Mouse (Mus musculus): ENCODE measurements around the gene Zfpm1. TPM values are rescaled to one million over a fixed set of nuclear protein-coding genes. Genes with fewer than 3 reads are reported as not detected.

Gene Zfpm1
- polyA plus RNA-seq, 1 experiment from 2014 or later: 4.9 TPM

DNA sequence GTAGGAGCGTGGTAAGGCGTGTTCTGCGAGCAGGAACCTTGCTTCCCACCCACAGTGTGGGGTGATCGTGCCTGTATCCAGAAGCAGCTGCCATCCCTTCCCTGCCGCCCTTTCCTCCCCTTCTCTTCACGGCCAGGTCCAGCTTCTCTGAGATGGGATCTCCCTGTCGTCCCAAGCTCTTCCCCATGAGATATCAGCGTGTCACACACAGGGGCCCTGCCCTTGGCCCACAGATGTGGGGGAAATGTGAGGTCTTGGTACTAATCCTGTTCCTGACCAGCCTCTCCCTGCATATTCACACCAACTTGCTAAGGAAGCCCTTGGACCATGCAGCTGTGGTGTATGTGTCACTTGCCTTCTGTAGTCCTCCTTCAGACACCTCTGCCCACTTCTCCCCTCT, 5.8 kb downstream of the Zfpm1 start:
- Histone ChIP-seq H3K27ac (no peak overlapping the region), H3K36me3 (no peaks in the 10 kb centered on the region), H3K9me3 (no peaks in the 10 kb centered on the region), H3K4me2 (replicated peaks) (no peak overlapping the region), H3K4me1 (replicated peaks) (peaks cover 66% of the 10 kb centered on the region), H3K27me3 (replicated peaks) (peaks cover 7% of the 10 kb centered on the region; the same call in 1 of the 2 replicates), H3K4me3 (replicated peaks) (no peak overlapping the region), H3K9ac (no peak overlapping the region; the same call in 1 of the 2 replicates)
- WGBS: 58% methylated on average over 8 of the region's 8 CpGs
- ATAC-seq: no peak

DNA sequence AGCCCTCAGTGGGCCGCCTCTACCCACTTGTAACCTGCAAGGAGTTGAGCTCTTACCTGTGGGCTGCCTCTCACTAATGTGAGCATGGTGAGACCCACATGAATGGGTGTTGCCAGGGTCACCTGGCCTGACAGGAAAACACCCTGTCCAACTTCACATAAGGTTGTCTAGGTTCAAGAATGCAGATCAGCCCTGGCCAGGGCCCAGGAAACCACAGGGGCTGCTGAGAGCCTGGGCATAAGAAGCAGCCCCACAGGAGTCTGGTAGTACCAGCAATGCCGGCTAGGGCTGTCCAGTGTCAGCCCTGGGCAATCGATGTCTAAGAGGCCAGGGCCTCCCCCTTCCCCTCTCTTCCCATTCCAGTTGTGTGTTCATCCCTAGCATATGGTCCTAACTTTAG, 6.4 kb downstream of the Zfpm1 start:
- H3K4me2 ChIP-seq (replicated peaks): no peak overlapping the region
- ATAC-seq: no peak
- H3K4me1 ChIP-seq (replicated peaks): peaks cover 64% of the 10 kb centered on the region
- no peaks in the 10 kb centered on the region for H3K9me3 ChIP-seq
- H3K27me3 ChIP-seq (replicated peaks): peaks cover 7% of the 10 kb centered on the region; the same call in 1 of the 2 replicates
- H3K27ac ChIP-seq: no peak overlapping the region; the same call in 1 of the 2 replicates
- WGBS: 72% methylated on average over 3 of the region's 3 CpGs
- no peak overlapping the region for H3K4me3 ChIP-seq (replicated peaks)
- H3K9ac ChIP-seq: no peak overlapping the region
- no peaks in the 10 kb centered on the region for H3K36me3 ChIP-seq

DNA sequence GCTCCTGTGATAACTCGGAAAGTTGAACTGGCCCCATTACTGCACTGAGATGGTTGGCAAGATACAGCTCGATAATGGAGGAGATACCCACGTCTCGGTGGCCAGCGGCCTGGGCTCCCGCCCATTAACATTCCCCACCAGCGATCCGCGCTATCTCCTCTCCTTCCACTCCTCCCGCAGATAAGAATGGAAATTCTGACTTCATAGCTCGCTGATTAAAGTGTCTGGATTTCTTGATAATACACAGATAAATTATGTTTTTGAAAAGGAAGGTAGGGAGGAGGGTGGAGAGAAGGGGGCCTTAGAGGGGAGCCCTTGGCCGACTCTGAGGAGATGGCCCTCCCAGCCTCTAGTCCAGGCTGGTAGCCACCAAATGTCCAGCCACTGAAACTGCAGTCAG, 9.1 kb downstream of the Zfpm1 start:
- H3K4me2 ChIP-seq (replicated peaks): peak overlapping the region; percentile 24
- peaks cover 71% of the 10 kb centered on the region for H3K4me1 ChIP-seq (replicated peaks)
- no peaks in the 10 kb centered on the region for H3K27me3 ChIP-seq (replicated peaks)
- H3K9ac ChIP-seq: peak overlapping the region; percentile 12; the same call in 1 of the 2 replicates
- H3K36me3 ChIP-seq: no peaks in the 10 kb centered on the region
- no peak overlapping the region for H3K4me3 ChIP-seq (replicated peaks)
- no peak for ATAC-seq
- peak overlapping the region; percentile 49 for H3K27ac ChIP-seq
- WGBS: 52% methylated on average over 12 of the region's 12 CpGs
- no peaks in the 10 kb centered on the region for H3K9me3 ChIP-seq

DNA sequence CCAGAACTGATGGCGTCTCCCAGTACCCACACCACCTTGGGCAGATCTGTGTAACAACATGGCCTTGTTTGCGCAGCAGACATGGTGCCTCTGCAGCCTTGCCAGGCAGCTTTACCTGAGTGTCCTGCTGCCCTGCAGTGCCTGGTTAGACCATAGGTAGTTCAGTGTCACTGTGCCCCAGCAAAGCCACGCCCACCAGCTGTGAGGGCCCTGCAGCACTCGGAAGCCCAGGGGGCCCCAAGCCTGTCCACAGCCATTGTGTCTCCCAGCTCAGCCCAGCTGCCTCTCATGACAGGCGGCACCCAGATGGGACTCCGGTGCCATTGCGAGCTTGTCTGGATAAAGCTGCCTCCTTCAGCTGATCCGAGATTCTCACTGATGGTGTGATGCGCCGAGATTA, 9.6 kb downstream of the Zfpm1 start:
- ATAC-seq: no peak
- Histone ChIP-seq H3K4me3 (replicated peaks) (no peak overlapping the region), H3K4me1 (replicated peaks) (peaks cover 72% of the 10 kb centered on the region), H3K36me3 (no peaks in the 10 kb centered on the region), H3K27me3 (replicated peaks) (no peaks in the 10 kb centered on the region), H3K4me2 (replicated peaks) (peak overlapping the region; percentile 24), H3K27ac (peak overlapping the region; percentile 49; the same call in 1 of the 2 replicates), H3K9ac (peak overlapping the region; percentile 3; the same call in 1 of the 2 replicates), H3K9me3 (no peaks in the 10 kb centered on the region)
- 57% methylated on average over 10 of the region's 10 CpGs for WGBS

DNA sequence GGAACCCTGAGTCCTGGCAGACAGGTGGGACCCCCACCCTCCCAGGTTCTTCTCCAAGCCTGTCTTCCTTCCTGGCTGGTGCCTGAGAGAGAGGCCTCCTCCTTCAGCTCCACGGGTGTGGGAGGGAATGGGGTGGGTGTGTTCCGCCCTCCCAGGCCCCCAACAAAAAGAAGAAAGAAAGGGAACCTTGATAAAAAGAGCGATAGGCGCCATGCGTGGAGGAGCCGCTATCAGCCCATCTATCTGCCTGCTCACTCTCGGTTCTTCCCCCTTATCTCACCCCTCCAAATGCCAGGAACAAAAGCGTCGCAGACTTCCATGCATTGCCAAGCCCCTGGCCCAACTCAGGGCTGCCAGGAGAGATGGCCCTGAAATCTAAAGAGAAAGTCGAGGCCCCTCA, 11.5 kb downstream of the Zfpm1 start:
- ATAC-seq: no peak
- Histone ChIP-seq H3K27ac (0 out of 2 replicates have a peak overlapping the region, but pooled peaks have one; percentile 34), H3K9ac (no peak overlapping the region), H3K4me3 (replicated peaks) (no peak overlapping the region), H3K4me1 (replicated peaks) (peaks cover 74% of the 10 kb centered on the region), H3K9me3 (no peaks in the 10 kb centered on the region), H3K27me3 (replicated peaks) (no peaks in the 10 kb centered on the region), H3K36me3 (no peaks in the 10 kb centered on the region), H3K4me2 (replicated peaks) (peak overlapping the region; percentile 31; the same call in 1 of the 2 replicates)
- WGBS: 45% methylated on average over 9 of the region's 10 CpGs

DNA sequence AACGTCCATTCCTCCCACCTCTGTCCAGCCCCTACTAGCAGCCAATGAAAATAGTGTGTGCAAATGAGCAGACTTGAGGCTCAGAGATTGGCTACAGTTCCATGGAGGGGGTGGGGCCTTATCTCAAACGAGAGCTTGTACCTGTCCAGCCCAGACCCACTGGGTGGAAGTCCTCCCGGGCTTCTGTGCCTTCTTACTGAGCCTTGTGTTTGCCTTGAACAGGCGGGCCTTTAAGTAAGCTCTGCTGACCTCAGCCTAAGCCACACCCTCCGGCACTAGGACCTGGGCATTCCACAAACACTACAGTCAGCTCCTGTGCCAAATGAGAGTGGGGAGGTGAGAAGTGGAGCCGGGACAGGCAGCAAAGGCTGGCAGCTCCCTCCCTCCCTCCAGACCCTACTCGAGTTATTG, 12.3 kb downstream of the Zfpm1 start:
- ATAC-seq: peak; percentile 92
- Histone ChIP-seq H3K4me3 (replicated peaks) (no peak overlapping the region), H3K36me3 (no peaks in the 10 kb centered on the region), H3K27ac (peak overlapping the region; percentile 69), H3K9ac (no peak overlapping the region), H3K27me3 (replicated peaks) (no peaks in the 10 kb centered on the region), H3K4me1 (replicated peaks) (peaks cover 77% of the 10 kb centered on the region), H3K4me2 (replicated peaks) (no peak overlapping the region; the same call in 1 of the 2 replicates), H3K9me3 (no peaks in the 10 kb centered on the region)
- under 1% methylated on average over 7 of the region's 7 CpGs for WGBS

DNA sequence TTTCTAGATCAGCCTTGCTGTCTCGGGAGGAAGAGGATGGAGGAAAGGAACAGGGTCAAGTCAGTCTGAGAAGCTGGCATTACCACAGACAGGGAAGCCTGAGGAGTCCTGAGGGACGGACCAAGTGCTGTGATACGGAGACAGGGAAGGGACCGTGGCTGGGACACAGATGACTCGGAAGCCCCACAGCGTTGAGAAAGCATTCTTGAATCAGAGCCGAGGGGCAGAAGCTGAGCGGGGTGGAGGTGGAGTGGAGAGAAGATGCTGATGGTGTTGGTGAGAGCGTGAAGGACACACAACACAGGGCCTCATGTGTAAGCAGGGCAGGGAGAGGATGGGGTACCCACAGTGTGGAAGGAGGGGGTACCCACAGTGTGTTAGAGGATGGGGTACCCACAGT, 13.4 kb downstream of the Zfpm1 start:
- Histone ChIP-seq H3K27ac (peak overlapping the region; percentile 69; the same call in 1 of the 2 replicates), H3K4me3 (replicated peaks) (no peak overlapping the region), H3K27me3 (replicated peaks) (no peaks in the 10 kb centered on the region), H3K4me1 (replicated peaks) (peaks cover 75% of the 10 kb centered on the region), H3K36me3 (no peaks in the 10 kb centered on the region), H3K9me3 (no peaks in the 10 kb centered on the region), H3K9ac (no peak overlapping the region), H3K4me2 (replicated peaks) (no peak overlapping the region)
- ATAC-seq: no peak
- WGBS: 74% methylated on average over 9 of the region's 9 CpGs

DNA sequence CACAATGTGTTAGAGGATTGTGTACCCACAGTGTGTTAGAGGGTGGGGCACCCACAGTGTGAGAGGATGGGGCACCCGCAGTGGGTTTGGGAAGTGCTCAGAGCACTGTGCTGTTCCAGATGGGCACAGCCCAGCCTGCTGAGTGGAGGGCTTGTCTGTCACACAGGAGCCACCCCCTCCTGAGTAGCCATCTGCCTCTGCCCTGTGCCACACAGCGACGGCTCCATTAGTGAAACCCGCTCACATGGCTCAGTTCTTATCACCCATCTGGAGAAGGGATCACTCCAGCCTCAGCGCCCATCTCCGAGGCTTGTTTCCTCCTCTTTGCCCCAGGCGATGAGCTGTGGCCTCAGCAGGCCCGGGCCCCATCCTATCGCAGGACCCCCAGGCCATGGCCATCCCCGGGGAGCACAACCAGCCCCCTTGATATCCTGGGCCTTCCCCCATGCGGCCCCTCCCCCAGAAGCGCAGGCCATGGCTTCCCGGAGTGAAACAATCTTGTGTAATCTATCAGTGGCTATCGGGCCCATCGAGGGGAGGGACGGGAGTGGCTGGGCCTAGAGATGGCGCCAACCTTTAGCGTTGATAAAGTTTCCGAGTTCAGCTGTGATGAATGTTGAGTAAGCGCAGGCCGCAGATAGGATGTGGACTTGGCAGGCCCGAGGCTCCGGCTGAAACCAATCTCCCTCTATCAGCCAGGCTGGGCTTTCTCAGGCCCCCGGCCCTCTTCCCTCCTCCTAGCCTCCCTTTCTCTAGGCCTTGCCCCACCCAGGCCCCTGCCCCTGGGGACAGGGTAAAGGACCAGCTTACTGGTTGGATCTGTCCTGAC, 14.4 kb downstream of the Zfpm1 start:
- peak; percentile 32 for ATAC-seq
- H3K27me3 ChIP-seq (replicated peaks): no peaks in the 10 kb centered on the region
- H3K4me3 ChIP-seq (replicated peaks): peak overlapping the region; percentile 2; the same call in 1 of the 2 replicates
- no peaks in the 10 kb centered on the region for H3K36me3 ChIP-seq
- H3K9me3 ChIP-seq: no peaks in the 10 kb centered on the region
- peak overlapping the region; percentile 38; the same call in 1 of the 2 replicates for H3K4me2 ChIP-seq (replicated peaks)
- 27% methylated on average over 24 of the region's 24 CpGs for WGBS
- H3K9ac ChIP-seq: peak overlapping the region; percentile 30
- peak overlapping the region; percentile 70 for H3K27ac ChIP-seq
- H3K4me1 ChIP-seq (replicated peaks): peaks cover 66% of the 10 kb centered on the region

DNA sequence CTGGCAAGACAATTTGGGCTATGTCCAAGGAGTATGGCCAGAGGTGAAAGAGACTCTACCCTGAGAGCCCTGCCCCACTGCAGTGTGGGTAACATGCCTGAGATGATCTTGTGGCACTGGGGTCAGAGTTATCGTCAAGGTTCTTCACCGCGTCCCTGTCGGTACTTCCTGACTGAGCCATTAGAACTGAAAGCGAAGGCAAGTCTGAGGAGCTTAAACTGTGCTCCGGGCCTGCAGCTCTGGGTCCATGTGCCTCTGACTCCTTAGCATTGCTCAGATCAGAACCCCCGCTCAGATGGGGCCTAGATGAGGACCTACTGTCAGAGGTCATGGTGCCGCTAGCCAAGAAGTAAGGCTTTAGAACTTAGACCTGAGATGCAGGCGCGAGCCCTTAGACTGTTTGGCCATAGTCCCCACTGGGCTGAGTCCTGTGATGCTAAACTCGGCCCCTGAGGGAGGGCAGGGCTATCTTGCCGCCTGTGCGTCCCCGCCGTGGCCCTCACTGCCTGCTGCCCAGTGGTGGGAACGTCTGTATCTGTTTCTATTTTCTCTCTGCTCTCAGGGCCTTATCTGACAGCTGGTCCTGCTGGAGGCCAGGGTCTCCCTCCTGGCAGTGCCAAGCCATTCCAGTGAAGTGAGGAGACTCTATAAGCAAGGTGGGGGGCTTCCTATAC, 17.8 kb downstream of the Zfpm1 start:
- H3K36me3 ChIP-seq: no peaks in the 10 kb centered on the region
- no peak overlapping the region for H3K9ac ChIP-seq

DNA sequence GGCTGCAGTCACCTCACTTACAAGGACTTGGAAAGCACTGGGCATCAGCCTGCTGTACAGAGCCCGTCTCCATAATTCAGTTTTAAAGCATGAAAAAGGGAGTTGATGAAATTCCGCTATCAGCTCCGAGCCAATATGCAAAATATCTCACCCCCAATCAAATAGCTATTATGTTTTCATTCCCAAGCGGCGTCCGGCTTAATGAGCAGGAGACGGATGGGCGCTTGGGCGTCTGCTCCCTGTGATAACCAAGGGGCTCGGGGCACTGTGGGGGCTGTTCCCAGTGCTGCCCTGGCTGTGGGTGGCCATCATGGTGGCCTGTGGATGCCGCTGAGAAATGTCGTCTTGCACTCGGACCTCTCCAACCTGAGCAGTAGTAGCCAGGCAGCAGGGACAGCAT, 19.1 kb downstream of the Zfpm1 start:
- H3K4me1 ChIP-seq (replicated peaks): peaks cover 71% of the 10 kb centered on the region
- H3K27me3 ChIP-seq (replicated peaks): no peaks in the 10 kb centered on the region
- no peak overlapping the region for H3K4me2 ChIP-seq (replicated peaks)
- H3K36me3 ChIP-seq: no peaks in the 10 kb centered on the region
- no peaks in the 10 kb centered on the region for H3K9me3 ChIP-seq
- H3K4me3 ChIP-seq (replicated peaks): no peak overlapping the region
- no peak overlapping the region for H3K9ac ChIP-seq
- no peak overlapping the region for H3K27ac ChIP-seq
- ATAC-seq: no peak
- 79% methylated on average over 13 of the region's 13 CpGs for WGBS

More for the DNA sequence above, 17.8 kb downstream of the Zfpm1 start:
- no peaks in the 10 kb centered on the region for H3K9me3 ChIP-seq
- H3K4me3 ChIP-seq (replicated peaks): no peak overlapping the region
- ATAC-seq: no peak
- H3K27me3 ChIP-seq (replicated peaks): no peaks in the 10 kb centered on the region
- H3K4me2 ChIP-seq (replicated peaks): no peak overlapping the region
- peaks cover 72% of the 10 kb centered on the region for H3K4me1 ChIP-seq (replicated peaks)
- peak overlapping the region; percentile 32; the same call in 1 of the 2 replicates for H3K27ac ChIP-seq
- WGBS: 66% methylated on average over 16 of the region's 16 CpGs

DNA sequence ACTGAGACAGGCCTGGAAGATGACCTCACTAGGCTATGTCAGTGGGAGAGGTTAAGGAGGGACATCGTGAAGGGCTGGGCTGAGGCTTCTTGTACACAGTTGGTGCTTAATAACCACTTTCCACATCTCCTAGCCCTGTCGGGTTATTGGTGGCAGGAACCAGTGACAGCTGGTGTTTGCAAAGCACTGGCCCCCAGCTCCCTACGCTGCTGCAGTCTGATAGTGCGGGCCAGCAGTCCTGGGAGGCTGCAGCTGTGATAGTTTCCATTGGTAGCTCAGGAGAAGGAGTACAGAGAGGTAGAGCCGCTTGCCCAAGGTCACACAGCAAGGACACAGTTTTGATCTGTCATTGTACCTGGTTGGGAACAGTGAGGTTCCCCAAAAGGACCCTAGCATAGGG, 19.9 kb downstream of the Zfpm1 start:
- peaks cover 63% of the 10 kb centered on the region for H3K4me1 ChIP-seq (replicated peaks)
- H3K4me2 ChIP-seq (replicated peaks): no peak overlapping the region
- 72% methylated on average over 5 of the region's 5 CpGs for WGBS
- H3K4me3 ChIP-seq (replicated peaks): no peak overlapping the region
- H3K9me3 ChIP-seq: no peaks in the 10 kb centered on the region
- no peaks in the 10 kb centered on the region for H3K27me3 ChIP-seq (replicated peaks)
- H3K9ac ChIP-seq: no peak overlapping the region
- 0 out of 2 replicates have a peak overlapping the region, but pooled peaks have one; percentile 18 for H3K27ac ChIP-seq
- ATAC-seq: 0 out of 2 replicates have a peak, but pooled peaks have one; percentile 15
- H3K36me3 ChIP-seq: no peaks in the 10 kb centered on the region

DNA sequence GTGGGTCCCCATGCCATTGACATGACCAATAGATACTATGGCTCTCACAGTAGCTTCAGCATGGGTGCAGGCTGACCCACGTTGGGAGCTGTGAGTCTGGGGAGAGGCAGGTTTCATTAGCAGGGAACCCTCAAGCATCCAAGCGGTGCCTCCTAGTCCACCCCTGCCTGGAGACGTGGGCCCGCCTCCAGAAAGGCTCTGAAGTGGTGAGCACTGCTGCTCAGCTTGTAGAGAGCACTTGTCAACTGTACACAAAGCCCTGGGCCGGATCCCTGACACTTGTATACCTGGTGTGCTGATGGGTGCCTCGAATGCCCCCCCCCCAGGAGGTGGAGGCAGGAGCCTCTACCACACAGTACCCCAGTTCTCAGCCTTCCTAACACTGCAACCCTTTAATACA, 21.5 kb downstream of the Zfpm1 start:
- Histone ChIP-seq H3K36me3 (no peaks in the 10 kb centered on the region), H3K27me3 (replicated peaks) (no peaks in the 10 kb centered on the region), H3K4me1 (replicated peaks) (peaks cover 61% of the 10 kb centered on the region), H3K27ac (no peak overlapping the region), H3K9me3 (no peaks in the 10 kb centered on the region), H3K9ac (no peak overlapping the region), H3K4me2 (replicated peaks) (no peak overlapping the region), H3K4me3 (replicated peaks) (no peak overlapping the region)
- no peak for ATAC-seq
- WGBS: 55% methylated on average over 6 of the region's 6 CpGs

Data from intestine, embryonic 15.5 days (tissue).